9 mouse cellular contexts compared by ENCODE assay signal in genomic region chr3:79519862-79520261, GRCm38 (mm10). TPM values are rescaled to one million over a fixed set of nuclear protein-coding genes. Genes with fewer than 3 reads are reported as not detected.
DNase-seq lines count a peak whose midpoint lies in the region; ATAC-seq and TF ChIP-seq lines count a peak whose summit lies in the region.
"Had no signal": no experiment of that assay in that cellular context is flagged by ENCODE, and none has a peak within 500 bp of the region (broad histone marks: within the 10 kb centered on the region; RNA-seq: fewer than 3 reads in every experiment).

No protein-coding gene starts in this region.

- H3K9ac ChIP-seq in kidney, embryonic 15.5 days = no peak overlapping the region
- H3K9ac ChIP-seq: stomach, embryonic 15.5 days had no signal

- no peaks in the 10 kb centered on the region for H3K9me3 ChIP-seq in kidney, embryonic 15.5 days (replicated peaks)
- H3K9me3 ChIP-seq: stomach, embryonic 15.5 days had no signal

- peak overlapping the region; percentile 91 for H3K27ac ChIP-seq in cerebellum, adult 2 months (ENCODE audit: insufficient read depth, low read length)
- peak overlapping the region; percentile 69; the same call in 1 of the 2 replicates for H3K27ac ChIP-seq in kidney, embryonic 15.5 days

- no peak overlapping the region for H3K4me3 ChIP-seq in cerebellum, adult 2 months (replicated peaks; ENCODE audit: insufficient read depth, low read depth, low read length)
- H3K4me3 ChIP-seq in kidney, embryonic 15.5 days (replicated peaks) = no peak overlapping the region
- H3K4me3 ChIP-seq: stomach, embryonic 15.5 days had no signal

- peaks cover 30% of the 10 kb centered on the region for H3K4me1 ChIP-seq in cerebellum, adult 2 months (ENCODE audit: control insufficient read depth, insufficient read depth, low read length)
- peaks cover 33% of the 10 kb centered on the region for H3K4me1 ChIP-seq in kidney, embryonic 15.5 days

- peaks cover 3% of the 10 kb centered on the region; the same call in 1 of the 2 replicates for H3K36me3 ChIP-seq in kidney, embryonic 15.5 days
- H3K36me3 ChIP-seq: stomach, embryonic 15.5 days had no signal

- no peaks in the 10 kb centered on the region for H3K27me3 ChIP-seq in cerebellum, adult 2 months (ENCODE audit: control insufficient read depth, insufficient read depth, low read length)
- H3K27me3 ChIP-seq in kidney, embryonic 15.5 days = no peaks in the 10 kb centered on the region
- H3K27me3 ChIP-seq: stomach, embryonic 15.5 days had no signal

- no peak for TF ChIP-seq POLR2A in cerebellum, adult 2 months (IDR thresholded peaks at IDR 0.05; ENCODE audit: borderline replicate concordance, insufficient read depth, low read length)

- 83% methylated on average over 9 of the region's 9 CpGs for WGBS in cerebellum, adult 2 months
- 46% methylated on average over 9 of the region's 9 CpGs for WGBS in kidney, embryonic 15.5 days

- no peak overlapping the region for H3K4me2 ChIP-seq in kidney, embryonic 15.5 days
- H3K4me2 ChIP-seq: stomach, embryonic 15.5 days had no signal

- no peak for TF ChIP-seq CTCF in cerebellum, adult 2 months (IDR thresholded peaks at IDR 0.05; ENCODE audit: borderline replicate concordance, insufficient read depth, low read depth, low read length)

- ATAC-seq in kidney, embryonic 15.5 days (replicated peaks; ENCODE audit: low FRiP score) = no peak

- no peak for DNase-seq in cerebellum, adult 2 months
- no peak for DNase-seq in cerebellum, adult 8-10 months
- DNase-seq in kidney, postnatal 10 days = no peak
- DNase-seq in 416B (ENCODE audit: low read depth) = peak; percentile 34
- peak; percentile 23 for DNase-seq in heart, postnatal 4 days
- no peak for DNase-seq in right cerebral cortex, postnatal 36 days (ENCODE audit: low spot score in 2 of 2)
- no peak for DNase-seq in right cerebral cortex, adult 18-20 months

RNA-seq across cellular contexts. Expression of gene Fnip2, which starts 47.7 kb away (rescaled TPM):
- polyA plus RNA-seq in cerebellum, adult 2 months (2012; rRNA removed) = 16.3 and 17.3 TPM in 2 replicates
- polyA plus RNA-seq in kidney, embryonic 15.5 days (2015; fragmentation: Nextera tagmentation; extraction: Ambion mirVana) = 3.8 and 4.8 TPM in 2 replicates
- 10 to 100 TPM; 17.8 to 19.4 TPM for total RNA-seq in heart, postnatal 4 days (2021)

Comparison
In these comparisons a context has a peak if more than half of its experiments do, and no peak if none do; other contexts are left out.
1. DNase-seq: peak in 416B (single experiment) and heart, postnatal 4 days (single experiment); none in cerebellum, adult 2 months (0 of 2), cerebellum, adult 8-10 months (single experiment), kidney, postnatal 10 days (single experiment), right cerebral cortex, postnatal 36 days (0 of 2) and right cerebral cortex, adult 18-20 months (single experiment).